Mouse (Mus musculus) lung, embryonic 14.5 days (tissue): Measurements from ENCODE around the gene Platr17. TPM values are rescaled to one million over a fixed set of nuclear protein-coding genes. Genes with fewer than 3 reads are reported as not detected.

Source experiments
- ATAC-seq: fragments of 200-750 bp; cut with Nextera tagmentation; 2 replicates; pipeline ENCODE4 v1.8.0; 2017; ENCODE audit warnings: mild to moderate bottlenecking, moderate TSS enrichment, moderate library complexity; ENCODE audit not compliant: insufficient read depth
- DNase-seq: peaks from one replicate; pipeline ENCODE4 v3.0.0-alpha.2; 2015
- H3K27ac ChIP-seq: fragments of 300-500 bp; sonication (generic); 2 replicates; pipeline ENCODE4 v1.5.1; 2014; ENCODE audit warnings: low read depth, mild to moderate bottlenecking, moderate library complexity
- H3K27me3 ChIP-seq: fragments of 300-500 bp; sonication (generic); 2 replicates; pipeline ENCODE4 v1.6.1; 2014; ENCODE audit warnings: low read length, control low read depth; ENCODE audit not compliant: insufficient read depth
- H3K36me3 ChIP-seq: fragments of 300-500 bp; sonication (generic); 2 replicates; pipeline ENCODE4 v1.6.1; 2014; ENCODE audit warnings: control low read depth; ENCODE audit not compliant: insufficient read depth
- H3K4me1 ChIP-seq: fragments of 300-500 bp; sonication (generic); 2 replicates; pipeline ENCODE4 v1.6.1; 2014; ENCODE audit warnings: antibody characterized with exemption, control low read depth; ENCODE audit not compliant: insufficient read depth
- H3K4me2 ChIP-seq: fragments of 300-500 bp; sonication (generic); 2 replicates; pipeline ENCODE4 v1.6.1; 2014; ENCODE audit warnings: mild to moderate bottlenecking
- H3K4me3 ChIP-seq: fragments of 300-500 bp; sonication (generic); 2 replicates; pipeline ENCODE4 v1.5.1; 2014; ENCODE audit warnings: low read depth, low read length
- H3K9ac ChIP-seq: fragments of 300-500 bp; sonication (generic); 2 replicates; pipeline ENCODE4 v1.6.1; 2014
- H3K9me3 ChIP-seq: fragments of 300-500 bp; sonication (generic); 2 replicates; pipeline ENCODE4 v1.6.1; 2016; ENCODE audit warnings: low read depth, low read length, control low read depth
- CTCF ChIP-seq: IDR thresholded peaks from 2 replicates; pipeline ENCODE4 v1.5.1; 2016; ENCODE audit warnings: antibody characterized with exemption, low read depth
- WGBS: fragments of 180-500 bp; shearing (Covaris S2); extraction: QIAGEN DNeasy Blood & Tissue Kit; methylation state at CpG from one replicate; pipeline ENCODE4 v1.1.7; 2014; 5-methylcytosine and 5-hydroxymethylcytosine counted together
- polyA plus RNA-seq: library from polyadenylated mRNA; unstranded; fragments of >200 nt; fragmentation: Nextera tagmentation; extraction: Ambion mirVana; gene quantifications from 2 replicates; pipeline ENCODE4 v1.2.1, GENCODE M21; 2014

Gene Platr17
- polyA plus RNA-seq, 1 experiment from 2014 or later: 0.32 TPM

GRCm38 (mm10) chr17:33913264-33913663 lies 8.3 kb downstream of the Platr17 start:
- DNase-seq (no peak), ATAC-seq (no peak)
- Histone ChIP-seq H3K9me3 (no peaks in the 10 kb centered on the region), H3K9ac (no peak overlapping the region), H3K4me1 (no peaks in the 10 kb centered on the region; the same call in 1 of the 2 replicates), H3K27ac (no peak overlapping the region), H3K27me3 (no peaks in the 10 kb centered on the region), H3K4me3 (no peak overlapping the region), H3K36me3 (peaks cover 60% of the 10 kb centered on the region), H3K4me2 (no peak overlapping the region)
- 91% methylated on average over 10 of the region's 10 CpGs for WGBS
- no peak for TF ChIP-seq CTCF

GRCm38 (mm10) chr17:33913905-33914304 lies 9.0 kb downstream of the Platr17 start:
- 94% methylated on average over 8 of the region's 8 CpGs for whole genome bisulfite sequencing
- no peak for TF ChIP-seq CTCF
- peaks cover 61% of the 10 kb centered on the region for H3K36me3 ChIP-seq
- no peaks in the 10 kb centered on the region for H3K27me3 ChIP-seq
- no peak overlapping the region for H3K4me3 ChIP-seq
- no peak for DNase-seq
- no peaks in the 10 kb centered on the region for H3K9me3 ChIP-seq
- H3K4me2 ChIP-seq: no peak overlapping the region
- H3K9ac ChIP-seq: no peak overlapping the region
- no peak for ATAC-seq
- H3K27ac ChIP-seq: no peak overlapping the region
- peaks cover 2% of the 10 kb centered on the region for H3K4me1 ChIP-seq

GRCm38 (mm10) chr17:33914969-33915391 lies 10.0 kb downstream of the Platr17 start:
- DNase-seq: no peak
- Histone ChIP-seq H3K27me3 (no peaks in the 10 kb centered on the region), H3K36me3 (peaks cover 61% of the 10 kb centered on the region), H3K9ac (peak overlapping the region; percentile 4; the same call in 1 of the 2 replicates), H3K4me1 (peaks cover 5% of the 10 kb centered on the region), H3K4me3 (peak overlapping the region; percentile 56; the same call in 1 of the 2 replicates), H3K4me2 (peak overlapping the region; percentile 72), H3K27ac (no peak overlapping the region), H3K9me3 (no peaks in the 10 kb centered on the region)
- TF ChIP-seq CTCF: no peak; the same call in 1 of the 2 replicates
- WGBS: 68% methylated on average over 13 of the region's 13 CpGs
- no peak for ATAC-seq

GRCm38 (mm10) chr17:33915671-33916250 lies 10.8 kb downstream of the Platr17 start, which contains the start of the genes Tapbp and Zbtb22:
TSS of gene Tapbp (plus strand) at chr17:33915899.
TSS of gene Zbtb22 (plus strand) at chr17:33915904.
- ATAC-seq (peak; percentile 91), DNase-seq (peak; percentile 98)
- Histone ChIP-seq H3K36me3 (peaks cover 59% of the 10 kb centered on the region), H3K27me3 (no peaks in the 10 kb centered on the region), H3K4me1 (peaks cover 5% of the 10 kb centered on the region), H3K9ac (peak within 1 kb of the TSS; percentile 62), H3K27ac (peak within 1 kb of the TSS; percentile 85), H3K4me2 (peak within 1 kb of the TSS; percentile 72), H3K9me3 (no peaks in the 10 kb centered on the region), H3K4me3 (peak within 1 kb of the TSS; percentile 56)
- under 1% methylated on average over 34 of the region's 34 CpGs for WGBS
- TF ChIP-seq CTCF: no peak

- H3K27ac ChIP-seq: peak overlapping the region; percentile 85
- H3K4me3 ChIP-seq: peak overlapping the region; percentile 56
- no peak for TF ChIP-seq CTCF
- no peaks in the 10 kb centered on the region for H3K9me3 ChIP-seq
- WGBS: 2% methylated on average over 20 of the region's 20 CpGs
- peaks cover 5% of the 10 kb centered on the region for H3K4me1 ChIP-seq
- H3K4me2 ChIP-seq: peak overlapping the region; percentile 72
- peaks cover 54% of the 10 kb centered on the region for H3K36me3 ChIP-seq
- no peaks in the 10 kb centered on the region for H3K27me3 ChIP-seq
- ATAC-seq (peak; percentile 14), DNase-seq (peak; percentile 73)
- peak overlapping the region; percentile 62 for H3K9ac ChIP-seq
These were observed 11.4 kb downstream of the Platr17 start for GRCm38 (mm10) chr17:33916294-33916693.

- 73% methylated on average over 31 of the region's 31 CpGs for WGBS
- H3K36me3 ChIP-seq: peaks cover 46% of the 10 kb centered on the region
- peak overlapping the region; percentile 72 for H3K4me2 ChIP-seq
- no peaks in the 10 kb centered on the region for H3K27me3 ChIP-seq
- peak overlapping the region; percentile 56 for H3K4me3 ChIP-seq
- H3K4me1 ChIP-seq: peaks cover 5% of the 10 kb centered on the region; the same call in 1 of the 2 replicates
- ATAC-seq (no peak), DNase-seq (no peak)
- H3K9ac ChIP-seq: peak overlapping the region; percentile 62
- TF ChIP-seq CTCF: no peak
- no peak overlapping the region for H3K27ac ChIP-seq
- H3K9me3 ChIP-seq: no peaks in the 10 kb centered on the region
These were observed 12.1 kb downstream of the Platr17 start for GRCm38 (mm10) chr17:33916847-33917655.

- TF ChIP-seq CTCF: no peak
- DNase-seq: no peak
- no peaks in the 10 kb centered on the region for H3K9me3 ChIP-seq
- no peaks in the 10 kb centered on the region for H3K27me3 ChIP-seq
- H3K9ac ChIP-seq: no peak overlapping the region
- peaks cover 40% of the 10 kb centered on the region for H3K36me3 ChIP-seq
- 0 out of 2 replicates have a peak overlapping the region, but pooled peaks have one; percentile 56 for H3K4me3 ChIP-seq
- H3K27ac ChIP-seq: no peak overlapping the region
- ATAC-seq: no peak
- WGBS: 83% methylated on average over 18 of the region's 18 CpGs
- peaks cover 5% of the 10 kb centered on the region; the same call in 1 of the 2 replicates for H3K4me1 ChIP-seq
- no peak overlapping the region; the same call in 1 of the 2 replicates for H3K4me2 ChIP-seq
These were observed 12.8 kb downstream of the Platr17 start for GRCm38 (mm10) chr17:33917656-33918292.
